Mouse (Mus musculus) cortical plate, adult 2 months (tissue): ENCODE results near the gene Cxcl16.

Experiments used
- CTCF ChIP-seq: fragments of 200-500 bp; IDR thresholded peaks from 2 replicates; pipeline ENCODE4 v1.5.1; 2011; ENCODE audit warnings: mild to moderate bottlenecking, control low read depth, low read length; ENCODE audit not compliant: insufficient read depth; ENCODE audit errors: extremely low read depth
- POLR2A ChIP-seq: fragments of 200-500 bp; IDR thresholded peaks from 2 replicates; pipeline ENCODE4 v1.6.1; 2011; ENCODE audit warnings: mild to moderate bottlenecking, low read length, control low read depth; ENCODE audit not compliant: insufficient read depth; ENCODE audit errors: extremely low read depth

DNA sequence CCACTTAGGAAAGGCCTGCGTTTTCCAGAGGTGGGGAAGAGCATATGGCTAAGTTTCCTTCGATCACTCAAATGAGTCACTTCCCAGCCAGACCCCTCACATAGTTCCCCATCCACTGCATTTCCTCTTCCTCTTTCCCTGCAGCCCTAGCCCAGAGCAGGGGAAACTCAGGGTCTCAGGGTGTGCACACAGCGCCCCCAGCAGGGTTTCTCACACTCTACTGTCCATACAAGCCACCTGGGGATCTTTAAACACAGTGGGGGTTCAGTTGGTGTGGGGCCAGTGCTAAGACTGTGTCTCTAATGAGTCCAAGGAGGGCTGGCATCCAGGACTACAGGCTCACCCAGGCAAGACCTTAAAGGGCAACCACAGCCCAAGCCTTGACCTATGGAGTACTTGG, 13.0 kb downstream of the Cxcl16 start:
- TF ChIP-seq POLR2A (no peak), CTCF (no peak)
